Mouse (Mus musculus) erythroblast, embryonic 14.5 days (primary cell): ENCODE measurements around the gene Iqcf5.

Experiments used
- GATA1 ChIP-seq: IDR thresholded peaks from 2 replicates; pipeline ENCODE4 v1.6.1; 2012; ENCODE audit warnings: low read length, inconsistent platforms, mixed read lengths
- TAL1 ChIP-seq: IDR thresholded peaks from 3 replicates; pipeline ENCODE4 v1.6.1; 2012; ENCODE audit warnings: low read length, inconsistent platforms, mixed read lengths

GRCm38 (mm10) chr9:106534296-106534695 lies 19.9 kb downstream of the Iqcf5 start:
- TF ChIP-seq GATA1 (no peak), TAL1 (no peak)
